Mouse (Mus musculus): ENCODE results near the gene Wtip. TPM values are rescaled to one million over a fixed set of nuclear protein-coding genes. Genes with fewer than 3 reads are reported as not detected.
"Not testable (repeated sequence)": the region's sequence is repeated elsewhere in the genome, so short reads cannot be mapped to it uniquely, and the experiment has no call there.

The Wtip gene
- polyA plus RNA-seq, 1 experiment from 2014 or later, result 4.2 TPM

DNA sequence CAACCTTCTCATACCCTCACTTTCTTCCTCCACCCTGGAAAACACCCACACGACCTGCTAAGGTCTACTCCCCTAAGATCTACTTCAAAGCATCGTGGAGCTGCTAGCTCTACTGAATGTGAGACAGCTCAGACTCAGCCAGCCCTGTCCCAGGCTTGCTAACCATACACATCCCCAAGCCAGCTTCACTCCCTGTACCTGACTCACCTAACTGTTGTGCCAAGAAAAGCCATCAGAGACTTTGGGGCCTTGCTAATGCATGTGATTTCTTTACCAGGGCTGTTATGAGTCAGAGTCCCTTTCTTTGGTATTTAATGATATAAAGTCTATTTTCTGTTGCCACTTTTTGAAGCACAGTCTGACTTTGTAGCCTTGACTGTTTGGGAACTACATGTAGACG lies 1.9 kb downstream of the Wtip start:
- H3K4me1 ChIP-seq (ENCODE audit: control insufficient read depth, insufficient read depth, low read length), result peaks cover 12% of the 10 kb centered on the region; the same call in 1 of the 2 replicates
- no peaks in the 10 kb centered on the region for H3K27me3 ChIP-seq (replicated peaks; ENCODE audit: control insufficient read depth, insufficient read depth, low read length)
- WGBS, result 72% methylated on average over 3 of the region's 3 CpGs
- 0 out of 2 replicates have a peak overlapping the region, but pooled peaks have one; percentile 13 for H3K9ac ChIP-seq (ENCODE audit: low read length)
- H3K4me2 ChIP-seq (ENCODE audit: low read length), result peak overlapping the region; percentile 59; the same call in 1 of the 2 replicates
- H3K36me3 ChIP-seq (ENCODE audit: control insufficient read depth, insufficient read depth, low read length), result 0 out of 2 replicates have a peak, but pooled peaks cover 2% of the 10 kb centered on the region
- no peak overlapping the region for H3K4me3 ChIP-seq (ENCODE audit: low read depth, low read length)
- no peak overlapping the region for H3K27ac ChIP-seq (ENCODE audit: low read depth, low read length)
- no peak for ATAC-seq
- no peaks in the 10 kb centered on the region for H3K9me3 ChIP-seq (replicated peaks; ENCODE audit: control insufficient read depth, low read length)
- DNase-seq (ENCODE audit: low spot score), result no peak

- DNase-seq (ENCODE audit: low spot score) (no peak), ATAC-seq (no peak)
- H3K9ac ChIP-seq (ENCODE audit: low read length), result no peak overlapping the region
- peaks cover under 1% of the 10 kb centered on the region; the same call in 1 of the 2 replicates for H3K4me1 ChIP-seq (ENCODE audit: control insufficient read depth, insufficient read depth, low read length)
- no peaks in the 10 kb centered on the region for H3K9me3 ChIP-seq (replicated peaks; ENCODE audit: control insufficient read depth, low read length)
- 0 out of 2 replicates have a peak, but pooled peaks cover 5% of the 10 kb centered on the region for H3K36me3 ChIP-seq (ENCODE audit: control insufficient read depth, insufficient read depth, low read length)
- WGBS, result 86% methylated on average over 3 of the region's 3 CpGs
- no peak overlapping the region for H3K4me2 ChIP-seq (ENCODE audit: low read length)
- H3K4me3 ChIP-seq (ENCODE audit: low read depth, low read length), result no peak overlapping the region
- no peaks in the 10 kb centered on the region for H3K27me3 ChIP-seq (replicated peaks; ENCODE audit: control insufficient read depth, insufficient read depth, low read length)
- H3K27ac ChIP-seq (ENCODE audit: low read depth, low read length), result no peak overlapping the region
Measured at GRCm38 (mm10) chr7:34126291-34126690, 6.8 kb downstream of the Wtip start.

- 92% methylated on average over 9 of the region's 9 CpGs for WGBS
- Histone ChIP-seq H3K9me3 (replicated peaks; ENCODE audit: control insufficient read depth, low read length) (no peaks in the 10 kb centered on the region), H3K4me1 (ENCODE audit: control insufficient read depth, insufficient read depth, low read length) (no peaks in the 10 kb centered on the region), H3K9ac (ENCODE audit: low read length) (no peak overlapping the region), H3K4me3 (ENCODE audit: low read depth, low read length) (no peak overlapping the region), H3K4me2 (ENCODE audit: low read length) (no peak overlapping the region), H3K27me3 (replicated peaks; ENCODE audit: control insufficient read depth, insufficient read depth, low read length) (no peaks in the 10 kb centered on the region), H3K36me3 (ENCODE audit: control insufficient read depth, insufficient read depth, low read length) (0 out of 2 replicates have a peak, but pooled peaks cover 5% of the 10 kb centered on the region), H3K27ac (ENCODE audit: low read depth, low read length) (no peak overlapping the region)
- ATAC-seq (no peak), DNase-seq (ENCODE audit: low spot score) (no peak)
Measured at GRCm38 (mm10) chr7:34125346-34125745, 7.7 kb downstream of the Wtip start.

- no peak overlapping the region for H3K27ac ChIP-seq (ENCODE audit: low read depth, low read length)
- no peaks in the 10 kb centered on the region for H3K4me1 ChIP-seq (ENCODE audit: control insufficient read depth, insufficient read depth, low read length)
- peaks cover 14% of the 10 kb centered on the region for H3K36me3 ChIP-seq (ENCODE audit: control insufficient read depth, insufficient read depth, low read length)
- H3K9me3 ChIP-seq (replicated peaks; ENCODE audit: control insufficient read depth, low read length), result no peaks in the 10 kb centered on the region
- 92% methylated on average over 6 of the region's 6 CpGs for WGBS
- 0 out of 2 replicates have a peak, but pooled peaks have one; percentile 32 for ATAC-seq
- no peaks in the 10 kb centered on the region for H3K27me3 ChIP-seq (replicated peaks; ENCODE audit: control insufficient read depth, insufficient read depth, low read length)
- DNase-seq (ENCODE audit: low spot score), result peak; percentile 55
- no peak overlapping the region for H3K9ac ChIP-seq (ENCODE audit: low read length)
- H3K4me2 ChIP-seq (ENCODE audit: low read length), result no peak overlapping the region
- H3K4me3 ChIP-seq (ENCODE audit: low read depth, low read length), result no peak overlapping the region
Measured at GRCm38 (mm10) chr7:34122987-34123720, 9.9 kb downstream of the Wtip start.

DNA sequence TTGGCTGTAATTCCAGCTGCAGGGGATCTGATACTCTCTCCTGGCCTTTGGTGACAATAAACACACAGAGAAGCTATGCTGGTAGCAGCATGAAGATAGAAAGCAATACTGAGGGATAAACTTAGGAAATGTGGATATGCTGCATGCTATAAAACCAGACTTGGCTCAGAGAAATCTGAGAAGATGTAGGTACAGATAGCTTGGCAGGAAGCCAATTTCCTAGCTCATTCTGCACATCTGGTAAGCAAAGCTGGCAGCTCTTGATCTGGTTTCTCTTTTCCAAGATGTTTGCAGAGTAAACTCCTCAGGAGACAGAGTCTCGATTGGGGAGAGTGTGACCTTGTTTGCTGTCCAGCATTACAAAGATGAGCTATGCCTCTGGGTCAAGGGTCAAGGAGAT lies 12.4 kb downstream of the Wtip start:
- not testable (repeated sequence) for H3K4me1 ChIP-seq (ENCODE audit: control insufficient read depth, insufficient read depth, low read length); H3K27me3 ChIP-seq (replicated peaks; ENCODE audit: control insufficient read depth, insufficient read depth, low read length); ATAC-seq; DNase-seq (ENCODE audit: low spot score); H3K27ac ChIP-seq (ENCODE audit: low read depth, low read length); H3K4me3 ChIP-seq (ENCODE audit: low read depth, low read length); H3K9me3 ChIP-seq (replicated peaks; ENCODE audit: control insufficient read depth, low read length); H3K4me2 ChIP-seq (ENCODE audit: low read length); H3K9ac ChIP-seq (ENCODE audit: low read length)
- 81% methylated on average over 1 of the region's 1 CpGs for WGBS
- peaks cover 27% of the 10 kb centered on the region for H3K36me3 ChIP-seq (ENCODE audit: control insufficient read depth, insufficient read depth, low read length)

DNA sequence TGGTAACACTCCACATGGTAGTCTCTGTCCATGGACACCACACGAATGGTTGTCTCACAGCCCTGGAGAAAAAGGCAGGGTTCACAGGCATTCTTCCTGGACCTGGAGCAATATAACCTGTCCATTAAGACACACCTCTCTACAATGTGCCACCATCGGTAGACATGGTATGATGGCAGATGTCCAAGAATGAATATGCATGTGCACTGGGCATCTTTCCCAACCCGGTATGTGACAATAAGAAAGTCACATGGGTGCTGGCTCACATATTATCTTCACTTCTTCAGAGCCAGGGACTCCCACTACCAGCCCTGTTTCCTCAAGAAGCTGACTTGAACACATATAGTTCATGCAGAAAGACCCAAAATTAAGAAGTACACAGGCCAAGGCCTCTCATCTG lies 16.5 kb downstream of the Wtip start:
- H3K27ac ChIP-seq (ENCODE audit: low read depth, low read length), result no peak overlapping the region
- H3K27me3 ChIP-seq (replicated peaks; ENCODE audit: control insufficient read depth, insufficient read depth, low read length), result no peaks in the 10 kb centered on the region
- 58% methylated on average over 3 of the region's 3 CpGs for WGBS
- no peaks in the 10 kb centered on the region for H3K9me3 ChIP-seq (replicated peaks; ENCODE audit: control insufficient read depth, low read length)
- H3K4me2 ChIP-seq (ENCODE audit: low read length), result no peak overlapping the region
- H3K36me3 ChIP-seq (ENCODE audit: control insufficient read depth, insufficient read depth, low read length), result peaks cover 52% of the 10 kb centered on the region
- no peaks in the 10 kb centered on the region; the same call in 1 of the 2 replicates for H3K4me1 ChIP-seq (ENCODE audit: control insufficient read depth, insufficient read depth, low read length)
- no peak for ATAC-seq
- peak; percentile 39 for DNase-seq (ENCODE audit: low spot score)
- no peak overlapping the region for H3K4me3 ChIP-seq (ENCODE audit: low read depth, low read length)
- no peak overlapping the region for H3K9ac ChIP-seq (ENCODE audit: low read length)

DNA sequence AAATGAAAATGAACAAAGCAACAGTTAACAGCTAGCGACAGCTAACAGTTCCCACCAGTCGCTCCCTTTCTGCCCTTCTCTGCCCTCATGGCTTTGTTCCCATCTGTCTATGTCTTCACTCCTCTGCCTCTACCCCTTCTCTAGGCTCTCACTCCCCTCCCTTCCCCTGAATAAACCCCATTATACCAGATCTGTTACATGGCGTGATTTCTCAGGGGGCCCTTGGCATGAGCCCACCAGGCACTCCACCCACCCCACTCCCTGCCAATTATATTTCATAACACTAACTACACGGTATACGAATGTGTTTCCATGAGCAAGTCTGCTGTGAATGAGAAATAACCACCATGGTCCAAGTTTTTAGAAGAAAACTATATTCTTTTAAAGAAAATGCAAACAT lies 23.9 kb downstream of the Wtip start:
- 0 out of 2 replicates have a peak, but pooled peaks have one; percentile 46 for ATAC-seq
- H3K9ac ChIP-seq (ENCODE audit: low read length), result no peak overlapping the region

GRCm38 (mm10) chr7:34101276-34101675 lies 31.8 kb downstream of the Wtip start:
- no peaks in the 10 kb centered on the region for H3K4me1 ChIP-seq (ENCODE audit: control insufficient read depth, insufficient read depth, low read length)
- H3K27me3 ChIP-seq (replicated peaks; ENCODE audit: control insufficient read depth, insufficient read depth, low read length), result no peaks in the 10 kb centered on the region
- H3K4me2 ChIP-seq (ENCODE audit: low read length), result no peak overlapping the region
- no peak for DNase-seq (ENCODE audit: low spot score)
- H3K9ac ChIP-seq (ENCODE audit: low read length), result no peak overlapping the region
- H3K9me3 ChIP-seq (replicated peaks; ENCODE audit: control insufficient read depth, low read length), result no peaks in the 10 kb centered on the region
- no peak overlapping the region for H3K27ac ChIP-seq (ENCODE audit: low read depth, low read length)
- no peak for ATAC-seq
- no peak overlapping the region for H3K4me3 ChIP-seq (ENCODE audit: low read depth, low read length)
- no peaks in the 10 kb centered on the region for H3K36me3 ChIP-seq (ENCODE audit: control insufficient read depth, insufficient read depth, low read length)

More for the DNA sequence above, 23.9 kb downstream of the Wtip start:
- Histone ChIP-seq H3K27me3 (replicated peaks; ENCODE audit: control insufficient read depth, insufficient read depth, low read length) (no peaks in the 10 kb centered on the region), H3K4me1 (ENCODE audit: control insufficient read depth, insufficient read depth, low read length) (no peaks in the 10 kb centered on the region), H3K27ac (ENCODE audit: low read depth, low read length) (no peak overlapping the region), H3K4me3 (ENCODE audit: low read depth, low read length) (no peak overlapping the region), H3K9me3 (replicated peaks; ENCODE audit: control insufficient read depth, low read length) (no peaks in the 10 kb centered on the region), H3K4me2 (ENCODE audit: low read length) (no peak overlapping the region), H3K36me3 (ENCODE audit: control insufficient read depth, insufficient read depth, low read length) (peaks cover 25% of the 10 kb centered on the region; the same call in 1 of the 2 replicates)
- DNase-seq (ENCODE audit: low spot score), result peak; percentile 9
- 64% methylated on average over 5 of the region's 5 CpGs for WGBS

GRCm38 (mm10) chr7:34100002-34100401 lies 33.1 kb downstream of the Wtip start:
- H3K9me3 ChIP-seq (replicated peaks; ENCODE audit: control insufficient read depth, low read length), result 0 out of 2 replicates have a peak, but pooled peaks cover 3% of the 10 kb centered on the region
- no peak overlapping the region for H3K27ac ChIP-seq (ENCODE audit: low read depth, low read length)
- 79% methylated on average over 2 of the region's 2 CpGs for WGBS
- ATAC-seq, result no peak
- no peak overlapping the region for H3K9ac ChIP-seq (ENCODE audit: low read length)
- no peaks in the 10 kb centered on the region for H3K4me1 ChIP-seq (ENCODE audit: control insufficient read depth, insufficient read depth, low read length)
- no peak overlapping the region for H3K4me2 ChIP-seq (ENCODE audit: low read length)
- H3K4me3 ChIP-seq (ENCODE audit: low read depth, low read length), result no peak overlapping the region
- H3K36me3 ChIP-seq (ENCODE audit: control insufficient read depth, insufficient read depth, low read length), result no peaks in the 10 kb centered on the region
- DNase-seq (ENCODE audit: low spot score), result no peak
- no peaks in the 10 kb centered on the region for H3K27me3 ChIP-seq (replicated peaks; ENCODE audit: control insufficient read depth, insufficient read depth, low read length)
